Mouse (Mus musculus) hindbrain, embryonic 14.5 days (tissue): ENCODE measurements around the gene Slc2a12. TPM values are rescaled to one million over a fixed set of nuclear protein-coding genes. Genes with fewer than 3 reads are reported as not detected.

Experiments used
- ATAC-seq: fragments of 200-750 bp; cut with Nextera tagmentation; 2 replicates; pipeline ENCODE4 v1.8.0; 2017; ENCODE audit warnings: moderate number of reproducible peaks, mild to moderate bottlenecking, moderate TSS enrichment, moderate library complexity; ENCODE audit not compliant: low FRiP score
- DNase-seq: peaks from one replicate; pipeline ENCODE4 v3.0.0-alpha.2; 2015; ENCODE audit warnings: low spot score
- H3K27ac ChIP-seq: fragments of 300-500 bp; sonication (generic); 2 replicates; pipeline ENCODE4 v1.5.1; 2014; ENCODE audit warnings: mild to moderate bottlenecking, moderate library complexity
- H3K27me3 ChIP-seq: fragments of 300-500 bp; sonication (generic); 2 replicates; pipeline ENCODE4 v1.6.1; 2014; ENCODE audit warnings: mild to moderate bottlenecking, low read length, mixed read lengths; ENCODE audit not compliant: control insufficient read depth, insufficient read depth
- H3K36me3 ChIP-seq: fragments of 300-500 bp; sonication (generic); replicated peaks from 2 replicates; pipeline ENCODE4 v1.6.1; 2014; ENCODE audit not compliant: control insufficient read depth, insufficient read depth
- H3K4me1 ChIP-seq: fragments of 300-500 bp; sonication (generic); replicated peaks from 2 replicates; pipeline ENCODE4 v1.6.1; 2014; ENCODE audit warnings: antibody characterized with exemption, low read length, mixed read lengths; ENCODE audit not compliant: control insufficient read depth, insufficient read depth
- H3K4me2 ChIP-seq: fragments of 300-500 bp; sonication (generic); replicated peaks from 2 replicates; pipeline ENCODE4 v1.6.1; 2014; ENCODE audit warnings: mild to moderate bottlenecking, moderate library complexity
- H3K4me3 ChIP-seq: fragments of 300-500 bp; sonication (generic); replicated peaks from 2 replicates; pipeline ENCODE4 v1.5.1; 2014; ENCODE audit warnings: mild to moderate bottlenecking, low read length
- H3K9ac ChIP-seq: fragments of 300-500 bp; sonication (generic); 2 replicates; pipeline ENCODE4 v1.6.1; 2014
- H3K9me3 ChIP-seq: fragments of 300-500 bp; sonication (generic); 2 replicates; pipeline ENCODE4 v1.6.1; 2016; ENCODE audit warnings: low read length; ENCODE audit not compliant: control insufficient read depth
- WGBS: fragments of 180-500 bp; shearing (Covaris S2); extraction: QIAGEN DNeasy Blood & Tissue Kit; methylation state at CpG from one replicate; pipeline ENCODE4 v1.1.7; 2014; 5-methylcytosine and 5-hydroxymethylcytosine counted together
- polyA plus RNA-seq: library from polyadenylated mRNA; unstranded; fragments of >200 nt; fragmentation: Nextera tagmentation; extraction: Ambion mirVana; gene quantifications from 2 replicates; pipeline ENCODE4 v1.2.1, GENCODE M21; 2014

Gene Slc2a12
- polyA plus RNA-seq = 7.0 and 8.0 TPM in 2 replicates

DNA sequence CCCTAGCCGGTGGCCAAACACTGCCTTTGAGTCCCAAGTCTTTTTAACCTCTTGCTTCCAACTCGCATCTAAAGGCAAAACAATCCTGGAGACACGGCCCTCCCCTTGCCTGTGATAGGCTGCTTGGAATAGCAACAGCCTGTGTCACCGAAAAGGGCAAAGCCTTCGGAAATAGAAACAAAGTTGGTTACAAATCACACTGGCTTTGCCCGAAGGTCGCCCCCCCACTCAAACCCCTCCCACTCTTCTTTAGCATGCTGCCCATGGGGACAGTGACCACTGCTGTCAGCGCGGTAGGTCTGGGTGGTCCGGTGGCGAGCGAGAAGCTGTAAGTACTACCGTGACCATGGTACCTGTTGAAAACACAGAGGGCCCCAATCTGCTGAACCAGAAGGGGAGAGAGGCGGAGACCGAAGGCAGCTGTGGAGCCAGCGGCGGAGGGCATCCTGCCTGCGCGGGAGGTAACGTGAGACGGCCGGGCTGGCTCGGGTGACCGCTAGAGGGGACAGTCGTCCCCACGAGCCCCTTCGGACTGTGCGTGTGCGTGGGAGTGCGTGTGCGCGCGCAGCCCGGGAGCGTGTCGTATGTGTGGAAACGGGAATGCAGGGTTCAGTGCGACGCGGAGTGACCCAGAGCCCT is at the start of gene Slc2a12:
Gene Slc2a12, plus strand, starts transcription at position 159 of the 639 bp plus-strand sequence.
- Histone ChIP-seq H3K27ac (peak within 1 kb of the TSS; percentile 57), H3K4me2 (peak within 1 kb of the TSS; percentile 89), H3K36me3 (no peaks in the 10 kb centered on the region), H3K9ac (peak within 1 kb of the TSS; percentile 47), H3K4me1 (no peaks in the 10 kb centered on the region), H3K27me3 (no peaks in the 10 kb centered on the region; the same call in 1 of the 2 replicates), H3K4me3 (peak within 1 kb of the TSS; percentile 48), H3K9me3 (no peaks in the 10 kb centered on the region)
- peak; percentile 59 for DNase-seq
- 1% methylated on average over 40 of the region's 40 CpGs for WGBS
- ATAC-seq = peak; percentile 83

DNA sequence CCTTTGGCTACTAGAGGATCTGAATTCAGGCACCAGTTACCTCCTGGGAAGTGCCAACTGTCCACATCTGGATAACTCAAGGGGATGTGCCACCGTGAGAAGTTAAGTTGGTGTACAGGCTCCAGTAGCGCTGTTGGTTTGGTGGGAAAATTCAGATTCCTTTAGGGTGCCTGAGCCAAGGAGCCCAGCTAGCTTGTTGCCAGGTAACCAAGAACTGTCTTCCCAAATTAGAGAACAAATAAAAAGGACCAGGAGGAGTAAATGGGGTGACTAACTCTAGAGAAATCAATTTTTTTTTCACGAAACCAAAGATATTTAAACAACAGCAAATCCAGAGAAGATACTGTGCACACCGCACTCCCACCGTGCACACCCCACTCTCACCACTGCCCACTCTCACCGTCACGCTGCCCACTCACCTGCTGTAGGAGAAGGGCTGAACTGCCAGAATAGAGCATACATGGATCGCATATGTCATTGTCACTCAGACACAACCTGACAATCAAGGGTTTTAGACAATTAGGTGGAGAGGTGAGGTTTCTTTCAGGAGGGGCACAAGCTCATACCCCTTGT is 45.8 kb upstream of the Slc2a12 start:
- ATAC-seq (no peak), DNase-seq (no peak)
- Histone ChIP-seq H3K9me3 (no peaks in the 10 kb centered on the region), H3K27me3 (no peaks in the 10 kb centered on the region), H3K9ac (no peak overlapping the region), H3K4me3 (no peak overlapping the region), H3K27ac (no peak overlapping the region), H3K4me2 (no peak overlapping the region), H3K36me3 (no peaks in the 10 kb centered on the region), H3K4me1 (no peaks in the 10 kb centered on the region)
- 85% methylated on average over 8 of the region's 8 CpGs for WGBS

DNA sequence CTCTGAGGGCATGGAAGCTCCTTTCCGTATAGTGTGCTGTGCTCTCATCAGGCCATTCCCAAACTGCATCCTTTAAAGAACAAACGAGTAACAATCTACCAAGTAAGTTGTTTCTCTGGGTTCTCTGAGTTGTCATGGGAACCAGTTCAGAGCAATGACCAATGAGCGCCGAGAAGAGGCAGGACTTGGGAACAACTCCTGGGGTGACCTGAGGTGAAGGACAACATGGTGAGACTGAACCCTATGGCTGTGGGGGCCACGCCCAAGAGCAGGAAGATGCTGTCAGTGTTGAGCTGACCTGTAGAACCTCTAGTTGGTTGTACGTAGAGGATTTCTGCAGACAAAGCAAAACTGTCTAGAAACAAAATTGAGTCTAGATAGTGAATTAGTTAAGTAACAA is 43.8 kb upstream of the Slc2a12 start:
- WGBS = 89% methylated on average over 6 of the region's 6 CpGs
- H3K27ac ChIP-seq = no peak overlapping the region
- no peak overlapping the region for H3K4me3 ChIP-seq
- no peaks in the 10 kb centered on the region for H3K27me3 ChIP-seq
- no peaks in the 10 kb centered on the region for H3K9me3 ChIP-seq
- no peak overlapping the region for H3K9ac ChIP-seq
- H3K4me1 ChIP-seq = no peaks in the 10 kb centered on the region
- H3K36me3 ChIP-seq = no peaks in the 10 kb centered on the region
- ATAC-seq = no peak
- no peak overlapping the region for H3K4me2 ChIP-seq
- no peak for DNase-seq

DNA sequence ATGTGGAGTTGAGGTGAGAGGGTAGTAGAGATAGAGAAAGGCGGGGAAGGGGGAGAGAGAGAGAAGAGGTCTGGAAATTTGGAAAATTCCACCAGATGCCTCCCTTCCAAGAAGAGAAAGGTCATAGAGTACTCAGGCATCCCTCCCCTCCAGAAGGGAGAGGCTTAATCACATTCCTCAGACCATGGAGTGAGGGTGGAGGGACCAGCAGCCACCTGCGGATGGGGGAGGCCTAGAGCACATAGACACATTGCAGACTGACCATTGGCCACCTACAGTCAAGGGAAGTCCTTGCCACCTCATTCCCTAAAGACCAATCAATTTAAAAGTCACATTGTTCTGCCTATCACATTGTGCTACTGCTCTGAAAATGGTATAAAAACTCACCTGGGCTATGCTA is 40.0 kb upstream of the Slc2a12 start:
- Histone ChIP-seq H3K4me2 (no peak overlapping the region), H3K4me3 (no peak overlapping the region), H3K4me1 (peaks cover 4% of the 10 kb centered on the region; the same call in 1 of the 2 replicates), H3K9ac (no peak overlapping the region), H3K9me3 (no peaks in the 10 kb centered on the region), H3K36me3 (no peaks in the 10 kb centered on the region), H3K27me3 (no peaks in the 10 kb centered on the region), H3K27ac (no peak overlapping the region)
- WGBS = 77% methylated on average over 2 of the region's 2 CpGs
- no peak for DNase-seq
- ATAC-seq = no peak

DNA sequence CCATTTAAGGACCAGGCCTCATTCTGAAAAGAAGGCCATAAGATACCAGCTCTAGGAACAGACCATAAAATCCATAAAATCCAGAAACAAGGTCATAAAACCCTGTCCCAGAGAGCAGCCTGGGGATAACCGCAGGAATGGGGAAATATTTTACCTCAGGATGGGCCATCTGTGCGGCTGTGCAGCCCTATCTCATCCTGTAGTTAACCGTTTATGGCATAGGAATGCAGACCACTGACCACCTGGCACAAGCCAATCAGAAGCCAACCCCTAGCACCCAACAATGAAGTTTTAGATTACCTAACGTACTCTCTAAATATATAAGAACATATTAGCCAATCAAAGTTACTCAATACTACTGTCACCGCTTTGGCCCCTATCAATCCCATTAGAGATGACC is 36.5 kb upstream of the Slc2a12 start:
- H3K27ac ChIP-seq = no peak overlapping the region

DNA sequence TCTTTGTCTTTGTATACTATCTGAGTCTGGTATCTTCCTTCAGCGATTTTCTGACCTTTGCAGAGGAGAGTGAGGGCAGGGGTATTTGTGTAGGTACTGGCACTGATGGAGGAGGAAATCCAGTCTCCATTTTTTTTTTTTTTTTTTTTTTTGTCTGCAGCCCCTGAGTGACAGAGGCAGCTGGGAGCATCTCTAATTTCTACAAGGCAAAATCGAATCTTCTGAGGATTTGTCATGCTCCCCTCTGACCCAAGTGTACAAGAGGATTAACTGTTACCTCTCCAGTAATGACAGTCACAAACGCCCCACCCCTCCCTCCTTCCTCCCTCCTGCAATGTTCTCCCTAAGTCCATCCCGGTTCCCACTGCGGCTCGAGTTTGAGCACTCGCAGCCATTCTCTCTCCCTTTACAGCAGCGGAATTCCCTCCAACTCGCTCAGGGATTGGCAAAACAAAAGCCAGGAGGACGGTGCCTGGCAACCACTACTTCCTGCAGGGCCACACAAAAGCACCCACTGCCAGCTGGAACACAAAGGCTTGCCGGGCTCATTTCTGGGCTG is 35.9 kb upstream of the Slc2a12 start:
- Histone ChIP-seq H3K27ac (peak overlapping the region; percentile 71), H3K4me3 (peak overlapping the region; percentile 9; the same call in 1 of the 2 replicates), H3K4me1 (peaks cover 4% of the 10 kb centered on the region; the same call in 1 of the 2 replicates), H3K27me3 (no peaks in the 10 kb centered on the region), H3K4me2 (peak overlapping the region; percentile 41), H3K36me3 (no peaks in the 10 kb centered on the region), H3K9me3 (no peaks in the 10 kb centered on the region), H3K9ac (peak overlapping the region; percentile 53)
- peak; percentile 77 for ATAC-seq
- DNase-seq = peak; percentile 61
- 0% methylated on average over 11 of the region's 11 CpGs for WGBS

More for the DNA sequence above, 36.5 kb upstream of the Slc2a12 start:
- H3K4me3 ChIP-seq = no peak overlapping the region
- 79% methylated on average over 5 of the region's 5 CpGs for WGBS
- DNase-seq (no peak), ATAC-seq (no peak)
- H3K36me3 ChIP-seq = no peaks in the 10 kb centered on the region
- H3K9ac ChIP-seq = no peak overlapping the region
- H3K27me3 ChIP-seq = no peaks in the 10 kb centered on the region
- peaks cover 4% of the 10 kb centered on the region; the same call in 1 of the 2 replicates for H3K4me1 ChIP-seq
- H3K9me3 ChIP-seq = no peaks in the 10 kb centered on the region
- H3K4me2 ChIP-seq = no peak overlapping the region

DNA sequence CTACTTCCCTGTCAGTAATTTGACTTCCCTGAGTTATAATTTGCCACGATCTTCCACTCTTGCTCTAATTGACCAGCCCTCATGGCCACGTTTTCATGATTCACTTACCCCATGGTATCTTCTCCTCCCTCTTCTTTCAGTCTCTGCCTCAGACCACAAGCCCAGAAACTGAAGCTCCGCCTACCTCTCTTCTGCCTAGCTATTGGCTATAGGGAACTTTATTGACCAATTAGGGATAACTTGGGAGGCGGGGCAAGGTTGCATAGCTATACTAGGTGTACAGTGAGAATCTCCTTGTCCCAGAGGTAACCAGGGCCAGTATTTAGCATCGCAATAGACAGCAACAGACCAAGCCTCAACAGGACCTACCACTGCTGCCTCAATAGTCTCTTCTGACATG is 31.5 kb upstream of the Slc2a12 start:
- no peak overlapping the region for H3K27ac ChIP-seq
- ATAC-seq = no peak

DNA sequence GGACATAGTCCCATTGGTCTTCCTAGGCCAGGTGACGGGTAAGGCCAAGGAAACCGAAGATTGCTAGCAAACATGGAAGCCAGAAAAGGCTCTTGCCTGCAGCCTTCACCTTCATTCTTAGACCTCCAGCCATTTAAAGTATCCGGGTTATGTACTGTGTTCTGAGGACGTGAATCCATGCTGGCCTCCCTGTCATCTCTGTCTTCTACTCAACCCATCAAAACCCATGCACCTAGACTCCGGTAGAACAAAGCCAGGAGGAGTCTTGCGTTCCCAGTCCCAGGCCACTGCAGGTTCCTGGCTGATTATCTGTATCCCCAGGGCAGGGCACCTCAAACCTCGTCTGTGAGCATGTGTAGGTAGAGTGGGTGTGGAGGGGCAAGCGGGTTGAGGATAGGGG is 30.3 kb upstream of the Slc2a12 start:
- Histone ChIP-seq H3K27ac (no peak overlapping the region), H3K36me3 (no peaks in the 10 kb centered on the region), H3K9ac (no peak overlapping the region), H3K4me3 (no peak overlapping the region), H3K27me3 (no peaks in the 10 kb centered on the region), H3K4me2 (no peak overlapping the region), H3K9me3 (no peaks in the 10 kb centered on the region), H3K4me1 (no peaks in the 10 kb centered on the region)
- WGBS = 91% methylated on average over 8 of the region's 8 CpGs
- no peak for DNase-seq
- no peak for ATAC-seq

More for the DNA sequence above, 31.5 kb upstream of the Slc2a12 start:
- Histone ChIP-seq H3K4me1 (peaks cover 4% of the 10 kb centered on the region; the same call in 1 of the 2 replicates), H3K4me2 (no peak overlapping the region), H3K9me3 (no peaks in the 10 kb centered on the region), H3K9ac (no peak overlapping the region), H3K4me3 (no peak overlapping the region), H3K27me3 (no peaks in the 10 kb centered on the region), H3K36me3 (no peaks in the 10 kb centered on the region)
- WGBS = 90% methylated on average over 5 of the region's 5 CpGs
- no peak for DNase-seq

DNA sequence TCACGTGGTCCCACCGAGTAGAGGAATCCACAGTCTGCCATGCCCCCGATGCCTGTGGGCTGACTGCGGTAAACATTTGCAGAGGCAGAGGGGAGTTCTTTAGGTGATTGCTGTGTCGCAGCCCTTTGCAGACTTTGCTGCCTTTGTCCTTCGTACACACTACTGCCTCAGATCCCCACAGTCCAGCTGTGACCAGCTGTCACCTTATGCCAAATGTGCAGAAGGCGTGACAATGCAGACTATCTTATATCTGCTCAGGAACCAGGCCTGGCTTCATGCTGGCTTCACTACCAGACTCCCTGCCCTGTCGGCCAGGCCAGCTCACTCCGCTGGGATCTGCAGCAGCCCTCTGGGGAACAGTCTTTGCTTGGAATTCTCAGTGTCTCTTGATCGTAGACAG is 29.5 kb upstream of the Slc2a12 start:
- no peaks in the 10 kb centered on the region for H3K27me3 ChIP-seq
- H3K9me3 ChIP-seq = no peaks in the 10 kb centered on the region
- no peak overlapping the region for H3K4me3 ChIP-seq
- H3K4me1 ChIP-seq = no peaks in the 10 kb centered on the region
- H3K4me2 ChIP-seq = no peak overlapping the region
- DNase-seq = no peak
- ATAC-seq = peak; percentile 46; the same call in 1 of the 2 replicates
- WGBS = 36% methylated on average over 10 of the region's 10 CpGs
- no peak overlapping the region for H3K9ac ChIP-seq
- H3K36me3 ChIP-seq = no peaks in the 10 kb centered on the region
- H3K27ac ChIP-seq = no peak overlapping the region
